Mouse (Mus musculus) kidney, adult 9 months (tissue): ENCODE measurements around the gene Epb41l5.
A peak's percentile ranks its signal among the peaks of the same experiment; 100 is the strongest.

Experiments used
- DNase-seq: peaks from one replicate; pipeline ENCODE4 v3.0.0; 2022

Gene Epb41l5

GRCm38 (mm10) chr1:119648205-119649111 is at the start of gene Epb41l5:
Epb41l5 (minus strand) TSS chr1:119649000.
- peak; percentile 93 for DNase-seq

- no peak for DNase-seq
These were observed 48.1 kb upstream of the Epb41l5 start for GRCm38 (mm10) chr1:119696860-119697259.

GRCm38 (mm10) chr1:119685773-119686558 is 37.2 kb upstream of the Epb41l5 start:
- DNase-seq = no peak

- DNase-seq = no peak
These were observed 32.9 kb upstream of the Epb41l5 start for GRCm38 (mm10) chr1:119681663-119682213.

- DNase-seq = peak; percentile 63
These were observed 26.2 kb upstream of the Epb41l5 start for GRCm38 (mm10) chr1:119674984-119675383.

GRCm38 (mm10) chr1:119666904-119667303 is 18.1 kb upstream of the Epb41l5 start:
- DNase-seq = no peak

GRCm38 (mm10) chr1:119654307-119654706 is 5.5 kb upstream of the Epb41l5 start:
- no peak for DNase-seq

- no peak for DNase-seq
These were observed 1.6 kb upstream of the Epb41l5 start for GRCm38 (mm10) chr1:119650386-119650785.

- no peak for DNase-seq
These were observed 827 bp upstream of the Epb41l5 start for GRCm38 (mm10) chr1:119649627-119650026.

GRCm38 (mm10) chr1:119646356-119646755 is 2.4 kb downstream of the Epb41l5 start:
- peak; percentile 68 for DNase-seq

GRCm38 (mm10) chr1:119642367-119642766 is 6.4 kb downstream of the Epb41l5 start:
- peak; percentile 80 for DNase-seq

GRCm38 (mm10) chr1:119641090-119641812 is 7.5 kb downstream of the Epb41l5 start:
- DNase-seq = no peak

- peak; percentile 88 for DNase-seq
These were observed 8.8 kb downstream of the Epb41l5 start for GRCm38 (mm10) chr1:119640006-119640405.

- peak; percentile 85 for DNase-seq
These were observed 11.4 kb downstream of the Epb41l5 start for GRCm38 (mm10) chr1:119637188-119638023.

GRCm38 (mm10) chr1:119634746-119635145 is 14.1 kb downstream of the Epb41l5 start:
- no peak for DNase-seq

GRCm38 (mm10) chr1:119630428-119630827 is 18.4 kb downstream of the Epb41l5 start:
- DNase-seq = no peak

- no peak for DNase-seq
These were observed 22.0 kb downstream of the Epb41l5 start for GRCm38 (mm10) chr1:119626837-119627236.

GRCm38 (mm10) chr1:119624444-119624843 is 24.4 kb downstream of the Epb41l5 start:
- no peak for DNase-seq

GRCm38 (mm10) chr1:119605396-119605795 is 43.4 kb downstream of the Epb41l5 start:
- DNase-seq = no peak

- DNase-seq = peak; percentile 94
These were observed 46.4 kb downstream of the Epb41l5 start for GRCm38 (mm10) chr1:119602448-119602847.

GRCm38 (mm10) chr1:119598855-119599254 is 49.9 kb downstream of the Epb41l5 start:
- DNase-seq = no peak
